Mouse (Mus musculus): Measurements from ENCODE around the gene Srpk1. TPM values are rescaled to one million over a fixed set of nuclear protein-coding genes. Genes with fewer than 3 reads are reported as not detected.
A peak's percentile ranks its signal among the peaks of the same experiment; 100 is the strongest.

Srpk1 gene
- polyA plus RNA-seq, 1 experiment, result 29.0 TPM

DNA sequence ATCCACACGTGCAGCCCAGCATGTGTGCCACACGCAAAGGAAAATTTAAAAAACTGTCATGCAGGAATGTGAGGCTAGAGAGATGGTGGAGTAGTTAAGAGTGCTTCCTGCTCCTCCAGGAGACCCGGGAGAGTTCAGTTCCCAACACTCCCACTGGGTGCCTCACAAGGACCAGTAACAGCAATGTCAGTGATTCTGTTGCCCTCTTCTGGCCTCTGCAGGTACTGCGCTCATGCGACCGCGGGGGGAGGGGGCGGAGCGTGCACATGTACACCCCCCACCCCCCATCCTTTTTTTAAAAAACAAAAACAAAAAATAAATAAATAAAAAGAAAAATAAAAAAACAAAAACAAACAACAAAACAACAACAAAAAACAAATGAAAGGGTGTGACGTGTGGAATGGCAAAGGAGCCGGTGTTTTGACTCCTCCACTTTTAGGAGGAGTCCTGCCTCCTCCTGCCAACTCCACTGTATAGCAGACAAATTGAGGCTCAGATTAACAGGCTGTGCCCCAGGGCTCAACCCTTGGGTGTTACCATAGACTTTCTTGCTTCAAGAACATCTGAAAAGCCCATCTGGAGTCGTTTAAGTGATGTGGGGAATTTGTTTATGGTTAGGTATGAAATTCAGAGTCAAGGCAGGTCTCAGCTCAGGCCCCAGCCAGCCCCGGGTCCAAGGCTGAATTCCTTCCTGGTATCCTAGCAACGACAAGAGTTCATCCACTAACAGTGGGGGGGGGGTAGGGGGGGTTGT lies 69.3 kb downstream of the Srpk1 start:
- Histone ChIP-seq H3K4me3 (ENCODE audit: insufficient read depth, poor library complexity, severe bottlenecking) (no peak overlapping the region), H3K79me2 (ENCODE audit: control insufficient read depth, insufficient read depth) (no peaks in the 10 kb centered on the region), H3K27me3 (ENCODE audit: control insufficient read depth, insufficient read depth, insufficient read length) (peaks cover 12% of the 10 kb centered on the region), H3K79me3 (ENCODE audit: low read depth) (no peaks in the 10 kb centered on the region), H3K36me3 (ENCODE audit: control insufficient read depth, insufficient read depth) (no peaks in the 10 kb centered on the region), H3ac (ENCODE audit: control insufficient read depth, insufficient read length, low read depth) (no peak overlapping the region)
- TF ChIP-seq MAX (IDR thresholded peaks at IDR 0.05) (no peak), CTCF (IDR thresholded peaks at IDR 0.05; ENCODE audit: control insufficient read depth, insufficient read depth, insufficient read length) (peak; percentile 85)

DNA sequence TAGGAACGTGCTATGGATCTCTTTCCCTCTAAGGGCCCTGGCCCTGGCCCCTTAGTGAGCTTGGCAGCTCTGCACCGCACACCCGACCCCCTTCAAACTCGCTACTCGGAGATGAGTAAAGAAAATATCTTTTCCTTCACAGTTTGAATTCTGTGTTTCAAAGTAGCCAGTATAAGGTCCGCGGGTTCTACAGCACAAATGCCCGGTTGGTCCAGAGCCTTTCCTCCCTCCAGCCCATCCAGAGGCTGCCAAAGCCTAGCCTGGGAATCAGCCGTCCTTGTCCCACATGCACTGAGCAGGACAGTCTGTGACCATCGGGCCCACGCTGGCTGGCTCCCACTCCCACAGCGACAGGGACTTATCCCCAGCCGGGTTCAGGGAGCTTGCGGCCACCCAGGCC lies 73.4 kb downstream of the Srpk1 start, which contains the start of gene Clpsl2:
Gene Clpsl2, plus strand, starts transcription at position 301 of the 400 bp plus-strand sequence.
- no peaks in the 10 kb centered on the region for H3K79me2 ChIP-seq (ENCODE audit: control insufficient read depth, insufficient read depth)
- no peak within 1 kb of the TSS for H3K4me3 ChIP-seq (ENCODE audit: insufficient read depth, poor library complexity, severe bottlenecking)
- H3K27me3 ChIP-seq (ENCODE audit: control insufficient read depth, insufficient read depth, insufficient read length), result peaks cover 15% of the 10 kb centered on the region
- H3K36me3 ChIP-seq (ENCODE audit: control insufficient read depth, insufficient read depth), result no peaks in the 10 kb centered on the region
- no peak within 1 kb of the TSS for H3ac ChIP-seq (ENCODE audit: control insufficient read depth, insufficient read length, low read depth)
- TF ChIP-seq MAX (IDR thresholded peaks at IDR 0.05) (no peak), USF1 (IDR thresholded peaks at IDR 0.05; ENCODE audit: low read depth) (no peak), MYOD1 (IDR thresholded peaks at IDR 0.05; ENCODE audit: control insufficient read depth, insufficient read length, low read depth) (no peak), FOSL1 (IDR thresholded peaks at IDR 0.05; ENCODE audit: insufficient read depth, low read length, poor library complexity, severe bottlenecking) (no peak)
- H3K79me3 ChIP-seq (ENCODE audit: low read depth), result no peaks in the 10 kb centered on the region

DNA sequence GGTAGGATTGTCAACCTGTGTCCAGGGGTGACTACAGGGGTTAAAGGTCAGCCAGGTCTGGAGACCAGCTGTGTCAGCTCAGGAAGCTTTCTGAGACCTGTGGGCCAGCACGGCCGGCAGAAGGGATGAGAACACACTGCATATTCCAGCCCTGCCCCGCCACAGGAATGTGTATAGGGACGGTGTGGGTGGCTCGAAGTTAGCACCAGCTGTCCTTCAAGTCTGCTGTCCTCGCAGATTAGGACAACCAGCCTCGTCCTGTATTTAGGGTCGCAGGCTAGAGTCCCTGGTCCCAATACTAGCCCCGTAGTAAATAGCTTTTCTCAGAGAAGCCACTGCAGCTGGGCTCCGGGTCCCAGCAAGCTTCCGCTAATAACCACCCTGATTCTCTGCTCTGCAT lies 74.0 kb downstream of the Srpk1 start:
- peaks cover 15% of the 10 kb centered on the region for H3K27me3 ChIP-seq (ENCODE audit: control insufficient read depth, insufficient read depth, insufficient read length)
- TF ChIP-seq USF1 (IDR thresholded peaks at IDR 0.05; ENCODE audit: low read depth) (no peak), MYOG (IDR thresholded peaks at IDR 0.05; ENCODE audit: control insufficient read depth, extremely low read depth, insufficient read length) (no peak), MYOD1 (IDR thresholded peaks at IDR 0.05; ENCODE audit: control insufficient read depth, insufficient read length, low read depth) (no peak), CTCF (IDR thresholded peaks at IDR 0.05; ENCODE audit: control insufficient read depth, insufficient read depth, insufficient read length) (no peak), MAX (IDR thresholded peaks at IDR 0.05) (no peak), CEBPB (IDR thresholded peaks at IDR 0.05; ENCODE audit: low read depth) (no peak), FOSL1 (IDR thresholded peaks at IDR 0.05; ENCODE audit: insufficient read depth, low read length, poor library complexity, severe bottlenecking) (no peak)
- no peaks in the 10 kb centered on the region for H3K79me3 ChIP-seq (ENCODE audit: low read depth)
- H3K36me3 ChIP-seq (ENCODE audit: control insufficient read depth, insufficient read depth), result no peaks in the 10 kb centered on the region
- H3ac ChIP-seq (ENCODE audit: control insufficient read depth, insufficient read length, low read depth), result no peak overlapping the region
- no peaks in the 10 kb centered on the region for H3K79me2 ChIP-seq (ENCODE audit: control insufficient read depth, insufficient read depth)
- H3K4me3 ChIP-seq (ENCODE audit: insufficient read depth, poor library complexity, severe bottlenecking), result no peak overlapping the region

DNA sequence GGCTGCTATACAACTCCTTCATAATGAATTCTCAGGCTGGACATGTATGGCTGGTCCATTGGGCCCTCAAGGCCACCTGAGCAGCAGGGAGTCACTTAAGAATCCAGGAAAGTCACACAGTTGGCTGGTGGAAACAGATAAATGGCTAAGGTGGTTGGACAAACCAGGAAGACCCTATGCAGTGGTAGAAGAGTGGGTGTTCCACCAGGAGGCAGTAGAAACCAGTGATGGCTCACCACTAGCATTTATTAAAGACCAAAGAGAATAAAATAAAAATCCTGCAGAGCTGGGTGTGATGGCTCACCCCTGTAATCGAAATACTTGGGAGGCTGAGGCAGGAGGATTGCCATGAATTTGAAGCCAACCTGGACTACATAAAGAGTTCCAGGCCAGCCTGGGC lies 75.6 kb downstream of the Srpk1 start:
- TF ChIP-seq CEBPB (IDR thresholded peaks at IDR 0.05; ENCODE audit: low read depth), result no peak
- no peak overlapping the region for H3K4me3 ChIP-seq (ENCODE audit: insufficient read depth, poor library complexity, severe bottlenecking)
- H3K79me3 ChIP-seq (ENCODE audit: low read depth), result no peaks in the 10 kb centered on the region
- peaks cover 15% of the 10 kb centered on the region for H3K27me3 ChIP-seq (ENCODE audit: control insufficient read depth, insufficient read depth, insufficient read length)
- no peaks in the 10 kb centered on the region for H3K36me3 ChIP-seq (ENCODE audit: control insufficient read depth, insufficient read depth)
- no peaks in the 10 kb centered on the region for H3K79me2 ChIP-seq (ENCODE audit: control insufficient read depth, insufficient read depth)
- no peak overlapping the region for H3ac ChIP-seq (ENCODE audit: control insufficient read depth, insufficient read length, low read depth)

DNA sequence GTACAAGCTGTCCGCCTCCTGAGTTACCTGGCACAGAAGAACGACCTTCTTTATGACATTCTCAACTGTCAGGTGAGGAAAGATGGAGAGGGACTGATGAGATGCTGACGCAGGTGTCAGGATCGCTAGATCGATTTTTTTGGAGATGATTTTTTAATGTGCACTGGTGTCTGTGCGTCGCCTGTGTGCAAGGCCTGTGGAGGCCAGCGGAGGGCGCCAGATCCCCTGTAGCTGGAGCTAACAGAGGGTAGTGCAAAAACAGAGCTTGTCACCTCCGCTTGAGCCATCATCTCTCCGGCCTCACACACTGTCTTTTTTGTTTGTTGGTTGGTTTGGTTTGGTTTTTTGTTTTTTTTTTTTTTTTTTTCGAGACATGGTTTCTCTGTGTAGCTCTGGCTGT lies 84.6 kb downstream of the Srpk1 start:
- H3K79me2 ChIP-seq (ENCODE audit: control insufficient read depth, insufficient read depth), result no peaks in the 10 kb centered on the region
- TF ChIP-seq CEBPB (IDR thresholded peaks at IDR 0.05; ENCODE audit: low read depth) (no peak), MYOD1 (IDR thresholded peaks at IDR 0.05; ENCODE audit: control insufficient read depth, insufficient read length, low read depth) (no peak), FOSL1 (IDR thresholded peaks at IDR 0.05; ENCODE audit: insufficient read depth, low read length, poor library complexity, severe bottlenecking) (no peak), USF1 (IDR thresholded peaks at IDR 0.05; ENCODE audit: low read depth) (no peak), MAX (IDR thresholded peaks at IDR 0.05) (no peak), CTCF (IDR thresholded peaks at IDR 0.05; ENCODE audit: control insufficient read depth, insufficient read depth, insufficient read length) (no peak), MYOG (IDR thresholded peaks at IDR 0.05; ENCODE audit: control insufficient read depth, extremely low read depth, insufficient read length) (no peak)
- no peaks in the 10 kb centered on the region for H3K27me3 ChIP-seq (ENCODE audit: control insufficient read depth, insufficient read depth, insufficient read length)
- H3K36me3 ChIP-seq (ENCODE audit: control insufficient read depth, insufficient read depth), result no peaks in the 10 kb centered on the region
- H3ac ChIP-seq (ENCODE audit: control insufficient read depth, insufficient read length, low read depth), result no peak overlapping the region
- no peak overlapping the region for H3K4me3 ChIP-seq (ENCODE audit: insufficient read depth, poor library complexity, severe bottlenecking)
- H3K79me3 ChIP-seq (ENCODE audit: low read depth), result no peaks in the 10 kb centered on the region

Small RNAs within 50 kb of the gene (microRNA-seq; reads per million reads assigned to microRNA genes)
- not detected for gene Mir6969 (ENCODE audit: borderline microRNAs expressed)

Other genes starting within 250 kb of the Srpk1 start
- gene Fkbp5, start 105.2 kb downstream of the Srpk1 start, polyA plus RNA-seq (2012; fragmentation: generic; extraction: Trizol), result 24.4 TPM
- not detected for gene Armc12, start 91.9 kb downstream of the Srpk1 start, polyA plus RNA-seq (2012; fragmentation: generic; extraction: Trizol)
- not detected for gene Clpsl2, start 73.3 kb downstream of the Srpk1 start, polyA plus RNA-seq (2012; fragmentation: generic; extraction: Trizol)
- gene Clps, start 61.9 kb downstream of the Srpk1 start, polyA plus RNA-seq (2012; fragmentation: generic; extraction: Trizol), result not detected
- 0.06 TPM for gene Lhfpl5, start 47.1 kb downstream of the Srpk1 start, polyA plus RNA-seq (2012; fragmentation: generic; extraction: Trizol)
- gene Slc26a8, start 67.5 kb upstream of the Srpk1 start, polyA plus RNA-seq (2012; fragmentation: generic; extraction: Trizol), result not detected
- 36.7 TPM for gene Mapk14, start 68.6 kb upstream of the Srpk1 start, polyA plus RNA-seq (2012; fragmentation: generic; extraction: Trizol)
- 0.15 TPM for gene AC170998.1, start 103.4 kb upstream of the Srpk1 start, polyA plus RNA-seq (2012; fragmentation: generic; extraction: Trizol)
- gene Mapk13, start 146.6 kb upstream of the Srpk1 start, polyA plus RNA-seq (2012; fragmentation: generic; extraction: Trizol), result not detected
- gene Brpf3, start 178.4 kb upstream of the Srpk1 start, polyA plus RNA-seq (2012; fragmentation: generic; extraction: Trizol), result 10.8 TPM
- not detected for gene Pnpla1, start 235.7 kb upstream of the Srpk1 start, polyA plus RNA-seq (2012; fragmentation: generic; extraction: Trizol)

Data from C2C12 (cell line).